Mouse (Mus musculus): ENCODE data around the gene Blzf1. TPM values are rescaled to one million over a fixed set of nuclear protein-coding genes. Genes with fewer than 3 reads are reported as not detected.

Gene Blzf1
- polyA plus RNA-seq, 1 experiment from 2014 or later: 29.2 TPM

DNA sequence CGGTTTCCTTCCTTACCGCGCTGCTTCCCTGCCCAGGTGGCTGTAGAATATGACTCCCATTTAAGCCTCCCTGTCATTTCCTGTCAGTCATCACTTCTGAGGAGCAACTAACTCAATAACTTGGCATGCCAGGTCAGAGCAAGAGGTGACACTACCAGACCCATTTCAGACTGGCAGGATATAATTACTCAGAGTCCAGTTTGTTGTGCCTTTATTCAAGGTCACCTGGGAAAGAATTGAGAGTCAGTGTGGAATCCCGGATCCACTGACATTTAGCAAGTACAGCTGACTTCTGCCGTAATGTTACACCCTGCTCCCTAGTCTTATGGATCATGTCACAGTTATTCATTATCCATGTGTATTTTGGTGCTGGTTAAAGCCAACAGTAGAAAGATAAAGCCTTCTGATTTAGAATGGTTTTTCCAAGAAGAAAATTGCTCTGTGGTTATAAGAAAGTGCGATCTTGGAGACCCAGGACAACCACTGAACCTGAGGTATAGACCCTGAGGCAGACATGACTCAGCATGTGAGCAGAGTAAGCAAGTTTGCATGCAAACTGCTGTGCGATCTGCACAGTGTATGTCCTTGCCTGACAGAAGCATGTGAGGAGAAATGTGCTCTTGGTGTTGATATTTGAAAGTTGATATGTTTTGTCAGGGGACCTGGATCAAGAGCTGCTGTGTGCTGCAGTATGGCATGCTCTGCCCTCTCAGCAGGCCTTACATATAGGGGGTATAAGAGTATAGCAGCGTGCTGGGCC lies 56.7 kb downstream of the Blzf1 start:
- no peaks in the 10 kb centered on the region for H3K27me3 ChIP-seq (replicated peaks)
- H3K4me1 ChIP-seq: peaks cover 23% of the 10 kb centered on the region; the same call in 1 of the 2 replicates
- H3K4me3 ChIP-seq: peak overlapping the region; percentile 61; the same call in 1 of the 2 replicates
- H3K36me3 ChIP-seq: no peaks in the 10 kb centered on the region
- 61% methylated on average over 8 of the region's 8 CpGs for WGBS
- H3K27ac ChIP-seq: no peak overlapping the region
- H3K9ac ChIP-seq: no peak overlapping the region
- peak overlapping the region; percentile 87 for H3K4me2 ChIP-seq (replicated peaks)
- H3K9me3 ChIP-seq: no peaks in the 10 kb centered on the region
- ATAC-seq (ENCODE audit: low FRiP score, low read depth): no peak

DNA sequence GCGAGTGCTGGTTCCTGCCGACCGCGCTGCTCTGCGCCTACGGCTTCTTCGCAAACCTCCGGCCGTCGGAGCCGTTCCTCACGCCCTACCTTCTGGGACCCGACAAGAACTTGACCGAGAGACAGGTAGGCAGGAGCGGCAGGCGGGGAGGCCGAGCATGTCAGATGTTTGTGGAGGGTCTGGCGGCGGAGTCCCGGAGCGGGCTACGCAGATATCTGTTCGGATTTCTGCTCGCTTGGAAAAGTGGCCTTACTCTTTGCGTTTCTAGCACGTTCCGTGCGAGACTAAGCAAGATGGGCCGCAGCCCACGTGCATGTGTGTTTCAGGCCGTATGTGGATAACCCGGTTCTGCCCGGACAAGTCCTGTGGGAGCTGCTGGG lies 58.0 kb downstream of the Blzf1 start:
- H3K9me3 ChIP-seq: no peaks in the 10 kb centered on the region
- H3K4me2 ChIP-seq (replicated peaks): peak overlapping the region; percentile 87
- H3K27me3 ChIP-seq (replicated peaks): no peaks in the 10 kb centered on the region
- H3K4me3 ChIP-seq: peak overlapping the region; percentile 61
- WGBS: under 1% methylated on average over 33 of the region's 33 CpGs
- peaks cover 23% of the 10 kb centered on the region; the same call in 1 of the 2 replicates for H3K4me1 ChIP-seq
- peak overlapping the region; percentile 74 for H3K9ac ChIP-seq
- no peak for ATAC-seq (ENCODE audit: low FRiP score, low read depth)
- no peak overlapping the region for H3K27ac ChIP-seq
- no peaks in the 10 kb centered on the region for H3K36me3 ChIP-seq

DNA sequence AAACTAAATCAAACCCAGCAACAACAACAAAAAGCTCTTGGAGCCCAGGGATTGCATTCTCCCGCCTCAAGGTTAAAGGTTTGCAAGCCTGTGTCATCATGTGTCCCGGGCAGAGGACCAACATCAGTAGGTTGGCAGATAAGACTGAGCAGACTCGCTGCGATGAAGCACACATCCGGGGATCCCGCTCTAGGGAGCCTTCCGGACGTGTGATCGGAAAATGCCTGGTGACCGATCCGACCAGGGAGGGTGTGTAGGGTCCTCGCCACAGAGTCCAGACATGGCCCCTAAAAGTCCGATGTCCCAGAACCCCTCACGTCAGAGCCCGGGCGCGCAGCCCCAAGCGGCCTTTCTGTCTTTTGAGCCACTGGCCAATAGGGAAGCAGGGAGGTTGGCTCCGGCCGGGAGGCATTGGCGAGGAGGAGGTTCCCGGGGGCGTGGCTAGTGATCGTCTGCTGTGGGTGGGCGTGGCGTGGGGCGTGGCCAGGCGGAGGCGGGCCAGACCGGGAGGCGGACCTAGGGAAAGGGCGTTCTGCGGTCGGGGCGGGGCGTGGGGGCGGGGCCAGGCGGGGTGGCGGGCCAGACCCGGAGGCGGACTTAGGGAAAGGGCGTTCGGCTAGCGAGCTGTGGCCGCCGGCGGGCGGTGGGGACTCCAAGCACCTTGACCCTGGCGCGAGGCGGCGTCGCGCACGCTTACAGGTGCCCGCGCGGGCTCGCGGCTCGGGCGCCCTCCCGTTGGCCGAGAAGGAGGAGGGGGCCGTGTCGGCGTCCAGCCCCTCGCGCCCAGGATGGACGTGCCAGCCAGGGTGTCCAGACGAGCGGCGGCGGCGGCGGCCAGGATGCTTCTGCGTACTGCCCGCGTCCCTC lies 58.6 kb downstream of the Blzf1 start, which contains the start of gene Slc19a2:
Gene Slc19a2 (plus strand): TSS at position 582 of the 867 bp plus-strand sequence.
- H3K36me3 ChIP-seq: no peaks in the 10 kb centered on the region
- peaks cover 23% of the 10 kb centered on the region; the same call in 1 of the 2 replicates for H3K4me1 ChIP-seq
- H3K4me3 ChIP-seq: peak within 1 kb of the TSS; percentile 61
- no peaks in the 10 kb centered on the region for H3K27me3 ChIP-seq (replicated peaks)
- ATAC-seq (ENCODE audit: low FRiP score, low read depth): peak; percentile 97
- no peak within 1 kb of the TSS; the same call in 1 of the 2 replicates for H3K27ac ChIP-seq
- 1% methylated on average over 76 of the region's 79 CpGs for WGBS
- no peaks in the 10 kb centered on the region for H3K9me3 ChIP-seq
- peak within 1 kb of the TSS; percentile 87 for H3K4me2 ChIP-seq (replicated peaks)
- peak within 1 kb of the TSS; percentile 74 for H3K9ac ChIP-seq

DNA sequence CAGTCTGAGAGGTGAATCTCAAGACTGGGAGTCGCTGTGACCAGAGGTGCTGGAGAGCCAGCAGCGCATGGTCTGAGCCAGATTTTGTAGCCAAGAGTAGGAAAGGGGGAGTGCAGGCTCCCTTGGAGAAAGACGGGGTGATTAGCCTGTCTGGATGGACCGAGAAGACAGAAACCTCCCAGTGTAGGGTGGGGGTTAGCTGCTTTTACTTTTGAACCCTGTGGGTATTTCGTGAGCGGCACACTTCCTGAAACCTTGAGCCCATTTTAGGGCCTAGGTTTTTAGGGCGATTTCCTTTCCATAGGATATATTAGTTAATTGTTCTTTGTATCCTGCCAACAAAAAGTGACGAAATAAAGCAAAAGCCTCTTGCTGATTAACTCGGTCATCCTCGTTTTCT lies 59.3 kb downstream of the Blzf1 start:
- Histone ChIP-seq H3K4me2 (replicated peaks) (peak overlapping the region; percentile 87), H3K27ac (no peak overlapping the region), H3K9me3 (no peaks in the 10 kb centered on the region), H3K27me3 (replicated peaks) (no peaks in the 10 kb centered on the region), H3K4me1 (peaks cover 23% of the 10 kb centered on the region; the same call in 1 of the 2 replicates), H3K9ac (peak overlapping the region; percentile 48; the same call in 1 of the 2 replicates), H3K36me3 (no peaks in the 10 kb centered on the region), H3K4me3 (peak overlapping the region; percentile 61; the same call in 1 of the 2 replicates)
- 7% methylated on average over 10 of the region's 10 CpGs for WGBS
- no peak for ATAC-seq (ENCODE audit: low FRiP score, low read depth)

DNA sequence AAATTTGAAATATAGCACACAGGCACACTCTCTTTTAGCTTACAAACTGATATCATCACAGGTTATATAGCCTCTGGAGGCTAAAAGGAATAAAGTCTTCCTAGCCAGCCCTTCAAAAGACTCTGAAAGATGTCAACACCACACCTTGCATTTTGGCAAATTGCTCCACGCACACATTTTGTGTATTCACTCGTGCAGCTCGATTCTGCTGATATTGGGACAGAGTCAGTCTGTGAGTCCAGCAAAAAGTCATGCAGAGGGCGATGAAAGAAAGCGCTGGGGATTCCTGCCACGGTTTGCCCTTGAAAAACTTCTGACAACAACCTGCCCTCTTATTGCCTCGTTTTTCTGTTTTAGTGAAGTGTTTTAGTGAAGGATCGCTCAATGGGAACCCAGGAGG lies 59.8 kb downstream of the Blzf1 start:
- Histone ChIP-seq H3K4me1 (peaks cover 23% of the 10 kb centered on the region; the same call in 1 of the 2 replicates), H3K27ac (no peak overlapping the region), H3K9ac (peak overlapping the region; percentile 48; the same call in 1 of the 2 replicates), H3K4me2 (replicated peaks) (peak overlapping the region; percentile 87), H3K9me3 (no peaks in the 10 kb centered on the region), H3K36me3 (no peaks in the 10 kb centered on the region), H3K27me3 (replicated peaks) (no peaks in the 10 kb centered on the region), H3K4me3 (0 out of 2 replicates have a peak overlapping the region, but pooled peaks have one; percentile 61)
- ATAC-seq (ENCODE audit: low FRiP score, low read depth): no peak
- WGBS: 34% methylated on average over 8 of the region's 8 CpGs

DNA sequence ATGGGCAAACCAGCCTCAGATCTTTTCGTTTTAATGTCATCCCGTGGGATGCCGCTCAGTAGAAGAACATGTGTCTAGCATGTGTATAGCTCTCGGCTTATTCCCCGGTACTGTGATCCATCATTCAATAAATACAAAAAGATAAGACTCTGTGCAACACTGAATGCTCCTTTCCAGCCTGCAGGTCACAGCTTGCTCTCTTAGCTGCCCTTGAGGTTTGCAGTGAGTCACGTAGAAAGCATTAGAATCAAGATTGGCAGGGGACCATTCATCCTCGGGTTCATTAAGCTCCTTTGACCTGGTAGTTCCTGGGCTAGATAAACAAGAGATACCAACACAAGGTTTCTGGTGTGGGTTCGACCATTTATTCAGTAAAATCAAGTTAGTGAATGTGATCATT lies 64.5 kb downstream of the Blzf1 start:
- no peak overlapping the region for H3K9ac ChIP-seq
- no peak overlapping the region for H3K4me2 ChIP-seq (replicated peaks)
- peaks cover 4% of the 10 kb centered on the region; the same call in 1 of the 2 replicates for H3K4me1 ChIP-seq
- ATAC-seq (ENCODE audit: low FRiP score, low read depth): no peak
- no peaks in the 10 kb centered on the region for H3K9me3 ChIP-seq
- H3K27ac ChIP-seq: no peak overlapping the region
- H3K27me3 ChIP-seq (replicated peaks): no peaks in the 10 kb centered on the region
- no peaks in the 10 kb centered on the region for H3K36me3 ChIP-seq
- 71% methylated on average over 8 of the region's 8 CpGs for WGBS
- H3K4me3 ChIP-seq: no peak overlapping the region

DNA sequence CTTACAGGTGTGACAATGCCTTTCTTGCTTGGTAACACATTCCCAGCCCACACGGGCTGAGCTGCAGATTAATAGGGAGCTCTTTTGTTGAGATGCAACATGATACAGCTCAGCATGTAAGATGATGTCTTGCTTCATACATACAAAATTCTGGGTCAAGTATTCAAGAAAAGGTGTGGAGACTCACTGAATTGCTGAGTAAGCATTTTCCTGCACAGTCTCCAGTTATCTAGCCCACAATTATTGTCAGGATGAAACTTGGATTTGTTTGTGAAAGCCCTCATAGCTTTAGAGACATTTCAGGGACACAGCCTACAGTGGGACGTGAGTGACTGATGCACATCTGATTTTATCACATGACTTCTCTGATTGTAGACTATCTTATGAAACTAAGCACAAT lies 65.8 kb downstream of the Blzf1 start:
- 87% methylated on average over 2 of the region's 2 CpGs for WGBS
- H3K4me2 ChIP-seq (replicated peaks): no peak overlapping the region
- ATAC-seq (ENCODE audit: low FRiP score, low read depth): no peak
- no peak overlapping the region for H3K9ac ChIP-seq
- H3K27ac ChIP-seq: no peak overlapping the region
- no peaks in the 10 kb centered on the region for H3K27me3 ChIP-seq (replicated peaks)
- no peak overlapping the region for H3K4me3 ChIP-seq
- H3K36me3 ChIP-seq: no peaks in the 10 kb centered on the region
- no peaks in the 10 kb centered on the region for H3K9me3 ChIP-seq
- H3K4me1 ChIP-seq: no peaks in the 10 kb centered on the region

Other genes starting within 250 kb of the Blzf1 start
- 0.11 and 0.32 TPM in 2 replicates for gene Sell, start 245.5 kb downstream of the Blzf1 start, polyA plus RNA-seq (2016; fragmentation: Nextera tagmentation; extraction: Ambion mirVana)
- gene Selp, start 192.2 kb downstream of the Blzf1 start, polyA plus RNA-seq (2016; fragmentation: Nextera tagmentation; extraction: Ambion mirVana): not detected in 2 replicates
- gene F5, start 155.7 kb downstream of the Blzf1 start, polyA plus RNA-seq (2016; fragmentation: Nextera tagmentation; extraction: Ambion mirVana): 0.24 TPM in 2 replicates
- 8.2 and 8.8 TPM in 2 replicates for gene Slc19a2, start 58.4 kb downstream of the Blzf1 start, polyA plus RNA-seq (2016; fragmentation: Nextera tagmentation; extraction: Ambion mirVana)
- 14.8 and 15.0 TPM in 2 replicates for gene Ccdc181, start 31.9 kb downstream of the Blzf1 start, polyA plus RNA-seq (2016; fragmentation: Nextera tagmentation; extraction: Ambion mirVana)
- gene Nme7, start 3.4 kb downstream of the Blzf1 start, polyA plus RNA-seq (2016; fragmentation: Nextera tagmentation; extraction: Ambion mirVana): 24.9 and 26.4 TPM in 2 replicates
- 64.1 and 64.8 TPM in 2 replicates for gene Atp1b1, start 150.9 kb upstream of the Blzf1 start, polyA plus RNA-seq (2016; fragmentation: Nextera tagmentation; extraction: Ambion mirVana)